Mouse (Mus musculus) left cerebral cortex, adult 18-20 months (tissue): Measurements from ENCODE around the gene Plagl1. TPM values are rescaled to one million over a fixed set of nuclear protein-coding genes. Genes with fewer than 3 reads are reported as not detected.
A peak's percentile ranks its signal among the peaks of the same experiment; 100 is the strongest.

ENCODE experiments used
- DNase-seq, 2 experiments: peaks; one replicate each; pipeline ENCODE4 v3.0.0; 2021 to 2022; ENCODE audit warnings: low spot score in 2 of 2, mixed read lengths in 1 of 2
- total RNA-seq, 2 experiments: library from RNA; stranded (reverse); gene quantifications; 2 replicates each; pipeline ENCODE4 v1.2.3; 2021

Gene Plagl1
- total RNA-seq, 2 experiments from 2014 or later = 12.8 to 16.4 TPM

DNA sequence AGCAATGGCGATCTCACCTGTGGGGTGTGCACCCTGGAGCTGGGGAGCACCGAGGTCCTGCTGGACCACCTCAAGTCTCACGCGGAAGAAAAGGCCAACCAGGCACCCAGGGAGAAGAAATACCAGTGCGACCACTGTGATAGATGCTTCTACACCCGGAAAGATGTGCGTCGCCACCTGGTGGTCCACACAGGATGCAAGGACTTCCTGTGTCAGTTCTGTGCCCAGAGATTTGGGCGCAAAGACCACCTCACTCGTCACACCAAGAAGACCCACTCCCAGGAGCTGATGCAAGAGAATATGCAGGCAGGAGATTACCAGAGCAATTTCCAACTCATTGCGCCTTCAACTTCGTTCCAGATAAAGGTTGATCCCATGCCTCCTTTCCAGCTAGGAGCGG, 67.0 kb downstream of the Plagl1 start:
- no peak for DNase-seq

DNA sequence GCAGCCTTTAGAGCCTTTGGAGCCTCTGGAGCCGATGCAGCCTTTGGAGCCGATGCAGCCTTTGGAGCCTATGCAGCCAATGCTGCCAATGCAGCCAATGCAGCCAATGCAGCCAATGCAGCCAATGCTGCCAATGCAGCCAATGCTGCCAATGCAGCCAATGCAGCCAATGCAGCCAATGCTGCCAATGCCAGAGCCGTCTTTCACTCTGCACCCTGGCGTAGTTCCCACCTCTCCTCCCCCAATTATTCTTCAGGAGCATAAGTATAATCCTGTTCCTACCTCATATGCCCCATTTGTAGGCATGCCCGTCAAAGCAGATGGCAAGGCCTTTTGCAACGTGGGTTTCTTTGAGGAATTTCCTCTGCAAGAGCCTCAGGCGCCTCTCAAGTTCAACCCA, 67.6 kb downstream of the Plagl1 start:
- DNase-seq = no peak

GRCm38 (mm10) chr10:13133850-13134249, 73.5 kb downstream of the Plagl1 start:
- DNase-seq = no peak

DNA sequence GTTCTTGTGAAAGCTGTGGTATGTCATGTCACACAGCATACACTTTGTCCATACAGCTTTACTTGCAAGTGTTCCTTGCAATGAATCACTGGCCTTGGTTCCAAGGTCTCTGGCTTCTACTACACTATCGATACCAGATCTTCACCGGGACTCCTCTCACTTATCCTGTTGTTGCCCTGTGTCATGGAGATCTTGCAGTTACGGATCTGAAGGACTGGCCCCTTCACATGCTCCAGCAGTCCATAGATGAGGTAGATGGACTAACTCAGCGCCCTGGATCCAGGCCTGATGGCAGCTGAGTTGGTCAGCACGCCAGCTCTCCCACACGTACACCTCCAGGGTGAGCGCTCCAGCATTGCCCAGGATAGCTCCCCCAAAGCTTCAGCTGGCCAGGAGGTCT, 75.0 kb downstream of the Plagl1 start:
- no peak for DNase-seq

GRCm38 (mm10) chr10:13135751-13136150, 75.4 kb downstream of the Plagl1 start:
- no peak for DNase-seq

GRCm38 (mm10) chr10:13137906-13138305, 77.6 kb downstream of the Plagl1 start:
- no peak for DNase-seq

DNA sequence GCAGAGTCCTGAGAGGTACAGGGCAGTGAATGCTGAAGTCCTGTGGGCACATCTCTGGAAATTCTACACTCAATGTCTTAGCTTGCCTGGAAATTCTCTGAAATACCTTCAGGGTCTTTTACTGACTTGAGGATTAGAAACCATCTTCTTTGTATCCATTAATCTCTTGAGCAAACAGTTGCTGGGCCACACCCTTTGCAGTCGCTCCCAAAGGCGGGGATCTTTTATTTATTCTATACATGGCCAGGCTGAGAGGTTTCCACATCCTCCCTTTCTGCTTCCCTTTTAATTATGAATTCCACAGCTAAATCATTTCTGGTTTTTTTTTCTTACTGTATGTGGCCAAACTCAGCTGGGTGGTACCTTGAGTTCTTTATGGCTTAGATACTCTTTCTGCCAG, 80.1 kb downstream of the Plagl1 start:
- DNase-seq = no peak

- no peak for DNase-seq
These were observed 90.1 kb downstream of the Plagl1 start for GRCm38 (mm10) chr10:13150435-13150834.

DNA sequence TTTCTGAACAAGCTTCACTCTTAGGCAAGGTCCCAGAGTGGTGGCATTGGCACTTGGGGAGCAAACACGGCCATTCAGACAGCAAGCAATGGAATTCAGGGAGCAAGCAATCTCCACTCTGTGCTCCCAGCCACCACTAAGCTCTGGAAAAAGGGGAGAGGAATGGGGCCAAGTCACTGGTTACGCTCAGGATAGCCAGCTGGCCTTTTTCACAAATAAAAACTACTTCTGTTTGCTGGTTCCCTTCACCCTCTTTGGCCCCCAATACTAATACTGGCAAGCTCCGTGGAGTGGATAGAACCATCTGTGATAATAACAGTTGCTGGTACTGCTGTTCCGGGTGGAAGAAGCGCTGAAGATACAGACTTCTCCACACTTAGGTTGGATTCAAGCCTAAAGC, 91.0 kb downstream of the Plagl1 start:
- no peak for DNase-seq

GRCm38 (mm10) chr10:13152811-13153364, 92.6 kb downstream of the Plagl1 start:
- DNase-seq = no peak

- no peak for DNase-seq
These were observed 95.1 kb downstream of the Plagl1 start for GRCm38 (mm10) chr10:13155377-13155776.

DNA sequence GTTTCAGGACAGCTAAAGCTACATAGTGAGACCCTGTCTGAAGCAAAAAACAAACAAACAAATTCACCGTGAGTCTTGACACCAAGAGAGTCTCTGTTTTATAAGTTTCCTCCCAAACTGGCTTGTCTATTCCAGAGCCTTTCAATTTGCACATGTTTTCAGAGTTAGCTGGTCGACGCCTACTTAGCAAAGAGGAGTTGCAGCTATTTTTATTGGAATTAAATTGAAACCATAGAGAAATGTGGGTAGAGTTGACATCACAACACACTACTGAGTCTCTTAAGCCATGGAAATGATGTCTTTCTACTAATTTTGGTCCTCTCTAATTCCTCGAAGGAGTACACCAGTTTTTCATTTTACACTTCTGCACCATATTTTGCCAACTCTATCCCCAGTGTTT, 100.6 kb downstream of the Plagl1 start:
- peak in 1 of 2 experiments; percentile 6 for DNase-seq

DNA sequence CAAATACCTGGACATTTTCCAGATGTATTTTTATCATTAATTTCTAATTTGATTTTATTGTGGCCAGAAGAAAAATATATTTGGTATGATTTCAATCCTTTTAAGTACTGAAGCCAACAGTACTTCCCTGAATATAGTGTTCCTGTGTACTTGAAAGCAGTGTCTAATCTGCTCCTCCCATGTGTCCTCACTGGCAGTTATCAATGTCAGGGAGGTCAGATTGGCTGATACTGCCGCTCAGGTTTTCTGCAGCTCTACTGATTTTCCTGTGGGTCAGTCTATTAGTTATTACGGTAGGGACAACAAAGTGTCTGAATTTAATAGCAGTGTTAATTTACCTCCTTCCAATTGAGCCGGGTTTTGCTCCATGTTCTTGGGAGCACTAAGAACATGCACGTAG, 101.7 kb downstream of the Plagl1 start:
- no peak for DNase-seq

DNA sequence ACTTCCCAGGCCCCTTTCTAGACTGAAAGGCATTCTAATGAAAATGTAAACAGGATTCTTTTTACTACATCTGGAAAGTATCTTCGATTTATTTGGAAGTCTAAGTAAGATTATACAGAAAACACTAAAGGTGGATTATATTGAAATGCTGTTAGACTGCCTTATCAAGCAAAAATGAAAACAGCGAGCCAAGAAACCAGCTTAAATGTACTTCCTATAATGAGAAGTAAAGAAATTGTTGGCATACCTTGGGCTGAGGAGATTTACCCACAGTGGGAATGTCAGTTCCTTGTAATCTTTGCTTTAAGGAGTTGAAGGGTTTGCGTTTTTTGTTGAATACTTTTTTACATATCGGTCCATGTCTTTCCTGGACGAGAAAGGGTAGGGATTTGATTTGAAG, 108.2 kb downstream of the Plagl1 start:
- DNase-seq = no peak

DNA sequence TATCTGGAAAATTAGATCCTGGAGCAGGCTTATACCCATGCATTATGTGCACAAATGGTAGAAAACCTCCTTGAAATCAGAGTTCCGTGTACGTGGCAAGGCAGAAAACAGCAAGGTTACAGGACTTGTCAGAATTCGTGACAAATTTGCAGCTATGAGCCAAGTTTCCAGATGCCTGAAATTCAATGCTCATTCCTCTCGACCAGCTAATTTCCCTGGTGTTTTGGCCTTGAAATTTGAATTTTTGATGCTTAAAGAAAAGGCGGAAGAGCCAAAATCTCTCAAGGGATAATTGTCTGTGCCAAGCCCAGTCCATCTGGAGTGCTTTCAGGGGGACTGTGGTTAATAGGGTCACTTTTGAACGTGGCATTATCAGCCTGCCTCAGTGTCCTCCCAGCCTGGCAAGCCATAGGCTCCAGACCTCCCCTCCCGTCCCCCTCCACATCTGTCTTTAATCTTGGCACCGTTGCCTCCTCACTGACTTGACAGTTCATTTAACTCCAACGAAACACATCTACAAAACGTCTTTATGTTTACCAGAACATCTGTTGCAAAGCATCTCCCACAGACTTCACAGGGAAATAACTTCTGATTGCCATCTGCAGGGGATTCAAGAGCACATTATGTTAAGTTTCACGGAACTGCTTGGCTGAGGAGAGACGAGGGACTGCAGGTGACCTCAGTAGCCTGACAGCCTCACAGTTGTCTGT, 110.6 kb downstream of the Plagl1 start:
- no peak for DNase-seq

DNA sequence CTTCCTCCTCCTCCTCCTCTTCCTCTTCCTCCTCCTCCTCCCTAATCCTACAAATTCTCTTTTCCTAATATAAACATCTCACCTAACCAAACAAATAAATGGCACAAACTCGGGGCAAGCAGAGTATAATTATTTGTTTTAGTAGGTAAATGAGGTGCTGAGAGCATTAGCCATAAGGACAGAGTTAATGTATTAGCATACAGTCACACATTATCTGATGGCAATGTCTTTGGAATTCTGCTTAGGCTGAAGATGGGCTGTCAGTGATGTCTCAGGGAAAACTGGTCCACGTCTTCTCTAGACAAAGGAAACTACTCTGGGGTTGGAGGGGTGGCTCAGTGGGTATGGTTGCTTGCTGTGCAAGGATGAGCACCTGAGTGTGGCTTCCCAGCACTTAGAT, 111.2 kb downstream of the Plagl1 start:
- DNase-seq = no peak

- DNase-seq = no peak
These were observed 112.5 kb downstream of the Plagl1 start for GRCm38 (mm10) chr10:13172798-13173221.

GRCm38 (mm10) chr10:13175866-13176265, 115.6 kb downstream of the Plagl1 start:
- DNase-seq = no peak

- no peak for DNase-seq
These were observed 117.8 kb downstream of the Plagl1 start, which contains the start of gene Zc2hc1b for GRCm38 (mm10) chr10:13177973-13178624. Gene Zc2hc1b (minus strand): TSS chr10:13178023.

- DNase-seq = no peak
These were observed 119.9 kb downstream of the Plagl1 start for GRCm38 (mm10) chr10:13180211-13180610.
